Mouse (Mus musculus): Measurements from ENCODE around the gene Arid1b. TPM values are rescaled to one million over a fixed set of nuclear protein-coding genes. Genes with fewer than 3 reads are reported as not detected.

The Arid1b gene
- 3.0 TPM for polyA plus RNA-seq (2015; fragmentation: Illumina TruSeq; extraction: RNeasy Lipid Tissue Mini Kit (QIAGEN cat#74804); ENCODE audit: insufficient read depth, low read depth, low replicate concordance)

DNA sequence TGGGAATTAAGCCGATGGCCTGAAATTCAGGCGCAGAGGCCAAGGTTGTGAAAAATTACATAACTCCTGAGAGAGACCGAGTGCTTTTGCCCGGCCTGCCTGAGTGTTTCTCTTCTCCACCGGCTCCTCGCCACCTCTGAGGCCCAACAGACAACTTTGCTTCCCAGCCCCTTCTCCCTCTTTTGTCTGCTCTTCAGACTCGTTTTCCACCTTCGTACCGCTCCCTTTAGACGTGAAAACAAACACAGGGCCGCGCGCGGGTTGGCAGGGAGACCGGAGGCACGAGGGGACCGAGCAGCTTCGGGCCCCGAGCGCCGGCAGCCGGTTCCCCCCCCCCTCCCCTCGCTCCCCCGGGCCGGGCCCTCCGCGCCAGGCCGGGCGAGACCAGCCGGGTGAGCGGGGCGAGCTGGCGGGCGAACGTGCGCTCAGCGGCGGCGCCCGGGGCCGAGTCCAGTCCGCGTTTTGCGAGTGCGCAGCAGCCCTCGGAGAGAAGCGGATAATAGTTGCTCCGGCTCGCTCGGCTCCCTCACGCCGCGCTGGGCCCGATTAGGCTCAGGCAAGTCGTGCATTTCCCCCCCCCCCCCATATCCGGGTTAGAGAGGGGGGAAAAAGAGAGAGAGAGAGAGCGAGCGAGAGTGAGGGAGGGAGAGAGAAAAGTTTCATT is at the start of gene Arid1b:
Arid1b (plus strand) TSS at position 493 of the 664 bp plus-strand sequence.

Data from pancreas, adult 10 weeks (tissue).